Mouse (Mus musculus) ZHBTc4 (cell line): ENCODE results near the gene Comtd1.

Source experiments
- DNase-seq: peaks from one replicate; pipeline ENCODE4 v3.0.0-alpha.2; 2011; ENCODE audit warnings: low read depth, low spot score

Comtd1 gene

GRCm38 (mm10) chr14:21806631-21807160 is 42.1 kb downstream of the Comtd1 start:
- no peak for DNase-seq

GRCm38 (mm10) chr14:21806203-21806602 is 42.6 kb downstream of the Comtd1 start:
- no peak for DNase-seq

- no peak for DNase-seq
Measured at GRCm38 (mm10) chr14:21802543-21803206, 46.1 kb downstream of the Comtd1 start.

- DNase-seq = no peak
Measured at GRCm38 (mm10) chr14:21801624-21802023, 47.2 kb downstream of the Comtd1 start.

- DNase-seq = no peak
Measured at GRCm38 (mm10) chr14:21800641-21801040, 48.1 kb downstream of the Comtd1 start.
